Mouse (Mus musculus) midbrain, postnatal 0 days (tissue): Measurements from ENCODE around the gene Cipc. TPM values are rescaled to one million over a fixed set of nuclear protein-coding genes. Genes with fewer than 3 reads are reported as not detected.

Experiments
- ATAC-seq: fragments of 200-750 bp; cut with Nextera tagmentation; 2 replicates; pipeline ENCODE4 v1.8.0; 2017; ENCODE audit warnings: moderate number of reproducible peaks, mild to moderate bottlenecking, moderate TSS enrichment, moderate library complexity; ENCODE audit not compliant: low FRiP score
- DNase-seq: peaks from one replicate; pipeline ENCODE4 v3.0.0-alpha.2; 2015; ENCODE audit warnings: low spot score
- H3K27ac ChIP-seq: fragments of 300-500 bp; sonication (generic); 2 replicates; pipeline ENCODE4 v1.5.1; 2014; ENCODE audit warnings: low read depth, mild to moderate bottlenecking, low read length, mixed read lengths
- H3K27me3 ChIP-seq: fragments of 300-500 bp; sonication (generic); 2 replicates; pipeline ENCODE4 v1.6.1; 2014; ENCODE audit warnings: low read length, control low read depth, mixed read lengths; ENCODE audit not compliant: insufficient read depth
- H3K36me3 ChIP-seq: fragments of 300-500 bp; sonication (generic); 2 replicates; pipeline ENCODE4 v1.6.1; 2014; ENCODE audit warnings: low read length, control low read depth, mixed read lengths; ENCODE audit not compliant: insufficient read depth
- H3K4me1 ChIP-seq: fragments of 300-500 bp; sonication (generic); 2 replicates; pipeline ENCODE4 v1.6.1; 2014; ENCODE audit warnings: mild to moderate bottlenecking, control low read depth, antibody characterized with exemption, low read length, mixed read lengths; ENCODE audit not compliant: insufficient read depth
- H3K4me2 ChIP-seq: fragments of 300-500 bp; sonication (generic); 2 replicates; pipeline ENCODE4 v1.6.1; 2014; ENCODE audit warnings: low read depth, mild to moderate bottlenecking, low read length, mixed read lengths; ENCODE audit not compliant: poor library complexity, severe bottlenecking
- H3K4me3 ChIP-seq: fragments of 300-500 bp; sonication (generic); 2 replicates; pipeline ENCODE4 v1.5.1; 2014; ENCODE audit warnings: low read depth, mild to moderate bottlenecking, low read length, moderate library complexity
- H3K9ac ChIP-seq: fragments of 300-500 bp; sonication (generic); replicated peaks from 2 replicates; pipeline ENCODE4 v1.6.1; 2014; ENCODE audit warnings: mild to moderate bottlenecking, low read length, moderate library complexity, mixed read lengths; ENCODE audit not compliant: poor library complexity, severe bottlenecking
- H3K9me3 ChIP-seq: fragments of 300-500 bp; sonication (generic); 2 replicates; pipeline ENCODE4 v1.6.1; 2016; ENCODE audit warnings: low read length, control low read depth
- CTCF ChIP-seq: IDR thresholded peaks from 2 replicates; pipeline ENCODE4 v1.5.1; 2016; ENCODE audit warnings: antibody characterized with exemption, mild to moderate bottlenecking
- WGBS: fragments of 180-500 bp; shearing (Covaris S2); extraction: QIAGEN DNeasy Blood & Tissue Kit; methylation state at CpG from one replicate; pipeline ENCODE4 v1.1.7; 2014; 5-methylcytosine and 5-hydroxymethylcytosine counted together
- polyA plus RNA-seq: library from polyadenylated mRNA; unstranded; fragments of >200 nt; fragmentation: Nextera tagmentation; extraction: Ambion mirVana; gene quantifications from 2 replicates; pipeline ENCODE4 v1.2.1, GENCODE M21; 2015
- total RNA-seq: library from RNA; depleted of rRNA; stranded (reverse); fragments of >200 nt; gene quantifications from 2 replicates; pipeline ENCODE4 v1.2.3, GENCODE M21; 2014

The Cipc gene
- total and polyA plus RNA-seq, 2 experiments from 2014 or later: 34.6 to 77.5 TPM

- ATAC-seq: no peak
- H3K27me3 ChIP-seq: no peaks in the 10 kb centered on the region
- no peak for TF ChIP-seq CTCF
- no peak overlapping the region for H3K27ac ChIP-seq
- H3K4me2 ChIP-seq: no peak overlapping the region
- 97% methylated on average over 3 of the region's 3 CpGs for WGBS
- no peaks in the 10 kb centered on the region for H3K4me1 ChIP-seq
- no peak overlapping the region for H3K4me3 ChIP-seq
- H3K9me3 ChIP-seq: no peaks in the 10 kb centered on the region
- peaks cover 62% of the 10 kb centered on the region for H3K36me3 ChIP-seq
- DNase-seq: no peak
- no peak overlapping the region for H3K9ac ChIP-seq
Observed at GRCm38 (mm10) chr12:86960791-86961335, 14.0 kb downstream of the Cipc start.

- Histone ChIP-seq H3K4me1 (no peaks in the 10 kb centered on the region), H3K27ac (no peak overlapping the region), H3K4me2 (no peak overlapping the region), H3K4me3 (no peak overlapping the region), H3K9ac (no peak overlapping the region), H3K27me3 (no peaks in the 10 kb centered on the region), H3K36me3 (peaks cover 59% of the 10 kb centered on the region), H3K9me3 (no peaks in the 10 kb centered on the region)
- DNase-seq: peak; percentile 31
- 58% methylated on average over 11 of the region's 11 CpGs for WGBS
- TF ChIP-seq CTCF: no peak
- peak; percentile 27; the same call in 1 of the 2 replicates for ATAC-seq
Observed at GRCm38 (mm10) chr12:86961589-86962344, 14.9 kb downstream of the Cipc start.

- TF ChIP-seq CTCF: no peak
- no peak for ATAC-seq
- Histone ChIP-seq H3K9ac (no peak overlapping the region), H3K9me3 (no peaks in the 10 kb centered on the region), H3K4me1 (no peaks in the 10 kb centered on the region), H3K36me3 (peaks cover 48% of the 10 kb centered on the region), H3K4me2 (no peak overlapping the region), H3K4me3 (no peak overlapping the region), H3K27ac (no peak overlapping the region), H3K27me3 (no peaks in the 10 kb centered on the region)
- DNase-seq: no peak
- 84% methylated on average over 16 of the region's 16 CpGs for WGBS
Observed at GRCm38 (mm10) chr12:86964278-86965057, 17.6 kb downstream of the Cipc start.

- ATAC-seq: no peak
- H3K9ac ChIP-seq: no peak overlapping the region
Observed at GRCm38 (mm10) chr12:86965237-86965799, 18.5 kb downstream of the Cipc start.

GRCm38 (mm10) chr12:86968468-86969219 is 21.8 kb downstream of the Cipc start:
- no peak overlapping the region for H3K4me3 ChIP-seq
- no peak for DNase-seq
- 0 out of 2 replicates have a peak overlapping the region, but pooled peaks have one; percentile 19 for H3K9ac ChIP-seq
- H3K36me3 ChIP-seq: peaks cover 8% of the 10 kb centered on the region
- H3K4me2 ChIP-seq: no peak overlapping the region
- H3K4me1 ChIP-seq: no peaks in the 10 kb centered on the region
- no peaks in the 10 kb centered on the region for H3K27me3 ChIP-seq
- no peak for ATAC-seq
- 50% methylated on average over 13 of the region's 13 CpGs for WGBS
- TF ChIP-seq CTCF: no peak
- no peaks in the 10 kb centered on the region for H3K9me3 ChIP-seq
- H3K27ac ChIP-seq: peak overlapping the region; percentile 32; the same call in 1 of the 2 replicates

More at GRCm38 (mm10) chr12:86965237-86965799, 18.5 kb downstream of the Cipc start:
- H3K4me1 ChIP-seq: no peaks in the 10 kb centered on the region
- no peak for TF ChIP-seq CTCF
- H3K36me3 ChIP-seq: peaks cover 39% of the 10 kb centered on the region
- no peaks in the 10 kb centered on the region for H3K9me3 ChIP-seq
- H3K27me3 ChIP-seq: no peaks in the 10 kb centered on the region
- no peak overlapping the region for H3K4me3 ChIP-seq
- H3K27ac ChIP-seq: no peak overlapping the region
- WGBS: 80% methylated on average over 4 of the region's 4 CpGs
- H3K4me2 ChIP-seq: no peak overlapping the region
- DNase-seq: no peak
